Mouse (Mus musculus): ENCODE results near the gene Wwtr1. TPM values are rescaled to one million over a fixed set of nuclear protein-coding genes. Genes with fewer than 3 reads are reported as not detected.

Wwtr1 gene
- total and polyA plus RNA-seq, 2 experiments, result 4.9 to 11.9 TPM

DNA sequence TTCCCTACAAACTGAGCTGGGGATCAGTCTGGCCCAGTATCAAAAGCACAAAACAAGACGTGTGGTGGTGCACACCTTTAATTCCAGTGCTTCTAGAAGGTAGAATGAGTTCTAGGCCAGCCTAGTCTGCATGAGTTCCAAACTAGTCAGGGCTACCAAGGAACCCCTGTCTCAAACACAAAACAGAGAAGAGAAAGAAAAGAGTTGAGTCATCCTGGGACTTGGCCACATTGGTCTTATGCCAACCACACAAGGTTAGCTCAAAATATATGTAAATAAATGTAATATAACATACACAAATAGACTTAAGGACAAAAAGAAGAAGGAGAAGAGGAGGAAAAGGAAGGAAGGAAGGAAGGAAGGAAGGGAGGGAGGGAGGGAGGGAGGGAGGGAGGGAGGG is 77.9 kb downstream of the Wwtr1 start:
- no peak overlapping the region for H3K4me3 ChIP-seq (ENCODE audit: insufficient read depth, low read depth, low read length)
- peaks cover 11% of the 10 kb centered on the region; the same call in 1 of the 2 replicates for H3K79me2 ChIP-seq (ENCODE audit: control insufficient read depth, insufficient read depth, low read length)
- no peaks in the 10 kb centered on the region; the same call in 1 of the 2 replicates for H3K4me1 ChIP-seq (ENCODE audit: control insufficient read depth, insufficient read depth, low read length)
- no peaks in the 10 kb centered on the region for H3K27me3 ChIP-seq (ENCODE audit: control insufficient read depth, insufficient read depth, low read length)
- WGBS, result 72% methylated on average over 1 of the region's 1 CpGs
- no peaks in the 10 kb centered on the region for H3K36me3 ChIP-seq (ENCODE audit: control insufficient read depth, insufficient read depth, low read length)
- no peak overlapping the region for H3K9ac ChIP-seq (ENCODE audit: low read depth, low read length)
- TF ChIP-seq CTCF (IDR thresholded peaks at IDR 0.05; ENCODE audit: low read depth, low read length), result no peak
- TF ChIP-seq POLR2A (IDR thresholded peaks at IDR 0.05; ENCODE audit: extremely low read depth, insufficient read depth, low read length), result no peak
- DNase-seq (ENCODE audit: extremely low read depth, low read depth, low spot score), result no peak
- no peak overlapping the region for H3K27ac ChIP-seq (replicated peaks; ENCODE audit: insufficient read depth, low read depth, low read length)

DNA sequence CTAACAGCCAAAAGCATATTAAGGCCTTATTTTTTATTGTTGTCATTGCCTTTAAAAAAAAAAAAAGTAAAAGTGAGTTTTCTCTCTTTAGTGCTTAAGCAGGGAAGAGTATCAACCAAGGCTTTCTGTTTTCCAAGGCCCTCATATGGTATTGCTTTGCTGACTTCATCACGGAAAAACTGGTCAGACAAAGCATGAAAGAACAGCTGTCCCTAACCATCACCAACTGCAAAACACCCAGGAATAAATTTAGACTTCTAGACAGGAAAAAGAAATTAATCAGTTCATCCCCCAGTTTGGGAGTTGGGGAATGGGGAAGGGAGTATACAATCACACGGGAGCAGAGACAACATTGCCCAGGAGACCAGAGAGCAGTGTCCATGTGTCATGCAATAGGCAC is 79.3 kb downstream of the Wwtr1 start:
- Histone ChIP-seq H3K9ac (ENCODE audit: low read depth, low read length) (no peak overlapping the region), H3K27ac (replicated peaks; ENCODE audit: insufficient read depth, low read depth, low read length) (no peak overlapping the region), H3K27me3 (ENCODE audit: control insufficient read depth, insufficient read depth, low read length) (no peaks in the 10 kb centered on the region), H3K4me1 (ENCODE audit: control insufficient read depth, insufficient read depth, low read length) (no peaks in the 10 kb centered on the region; the same call in 1 of the 2 replicates), H3K4me3 (ENCODE audit: insufficient read depth, low read depth, low read length) (no peak overlapping the region), H3K36me3 (ENCODE audit: control insufficient read depth, insufficient read depth, low read length) (no peaks in the 10 kb centered on the region), H3K79me2 (ENCODE audit: control insufficient read depth, insufficient read depth, low read length) (peaks cover 8% of the 10 kb centered on the region; the same call in 1 of the 2 replicates)
- DNase-seq (ENCODE audit: extremely low read depth, low read depth, low spot score), result no peak
- TF ChIP-seq CTCF (IDR thresholded peaks at IDR 0.05; ENCODE audit: low read depth, low read length), result no peak
- no peak for TF ChIP-seq POLR2A (IDR thresholded peaks at IDR 0.05; ENCODE audit: extremely low read depth, insufficient read depth, low read length)
- WGBS, result 83% methylated on average over 2 of the region's 2 CpGs

DNA sequence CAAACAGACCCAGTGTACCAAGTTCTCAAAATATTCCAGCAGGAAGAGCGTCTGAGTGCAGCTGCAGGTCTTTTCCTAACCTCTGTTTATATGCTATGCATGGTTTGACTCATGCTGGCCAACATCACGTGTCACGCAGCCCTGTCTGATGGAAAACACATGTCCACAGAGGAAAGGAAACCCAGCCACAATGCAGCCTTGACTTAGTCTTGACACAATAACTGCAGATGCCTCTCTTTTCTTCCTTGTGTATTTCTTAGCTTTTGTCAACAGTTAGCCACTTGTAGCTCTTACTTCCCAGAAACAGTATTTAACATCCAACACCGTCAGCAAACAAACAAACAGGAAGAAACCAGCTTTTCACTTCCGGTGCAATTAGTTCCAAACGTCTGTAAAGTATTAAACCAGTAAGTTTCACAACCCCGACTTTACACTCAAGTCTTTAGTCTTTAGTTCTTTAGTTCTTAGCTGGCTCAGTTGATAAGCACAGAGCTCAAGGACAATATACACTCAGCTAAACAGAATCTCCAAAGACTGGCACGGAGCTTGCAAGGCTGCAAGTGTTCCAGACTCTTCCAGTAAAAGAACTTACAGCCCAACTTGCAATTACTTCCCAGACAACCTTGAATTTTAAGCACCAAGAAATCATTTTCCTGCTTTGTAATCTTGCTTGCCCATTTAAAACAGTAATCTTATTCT is 88.1 kb downstream of the Wwtr1 start:
- no peak overlapping the region for H3K9ac ChIP-seq (ENCODE audit: low read depth, low read length)
- WGBS, result 53% methylated on average over 8 of the region's 8 CpGs
- no peaks in the 10 kb centered on the region for H3K4me1 ChIP-seq (ENCODE audit: control insufficient read depth, insufficient read depth, low read length)
- no peaks in the 10 kb centered on the region for H3K27me3 ChIP-seq (ENCODE audit: control insufficient read depth, insufficient read depth, low read length)
- TF ChIP-seq CTCF (IDR thresholded peaks at IDR 0.05; ENCODE audit: low read depth, low read length), result no peak
- no peak for TF ChIP-seq POLR2A (IDR thresholded peaks at IDR 0.05; ENCODE audit: extremely low read depth, insufficient read depth, low read length)
- no peak overlapping the region for H3K27ac ChIP-seq (replicated peaks; ENCODE audit: insufficient read depth, low read depth, low read length)
- no peak overlapping the region for H3K4me3 ChIP-seq (ENCODE audit: insufficient read depth, low read depth, low read length)
- peak; percentile 20 for DNase-seq (ENCODE audit: extremely low read depth, low read depth, low spot score)
- no peaks in the 10 kb centered on the region; the same call in 1 of the 2 replicates for H3K79me2 ChIP-seq (ENCODE audit: control insufficient read depth, insufficient read depth, low read length)
- no peaks in the 10 kb centered on the region for H3K36me3 ChIP-seq (ENCODE audit: control insufficient read depth, insufficient read depth, low read length)

DNA sequence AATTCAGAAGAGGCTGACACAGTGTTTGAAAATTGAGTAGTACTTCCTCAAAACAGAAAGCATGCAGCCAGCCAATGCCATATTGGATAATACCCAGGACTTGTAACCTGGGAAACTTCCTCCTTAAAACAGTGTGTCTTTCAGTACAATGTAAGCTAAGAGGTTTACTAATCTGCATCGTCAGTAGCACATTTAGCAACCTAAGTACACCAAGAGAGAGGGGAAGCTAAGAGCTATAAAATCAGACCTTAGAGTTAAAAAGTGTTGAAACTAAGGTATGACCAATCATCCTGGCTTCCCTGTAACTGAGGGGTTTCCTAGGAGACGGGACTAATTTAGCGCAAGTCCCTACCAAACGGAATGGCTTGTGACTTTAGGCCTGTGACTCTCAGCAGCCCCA is 89.6 kb downstream of the Wwtr1 start:
- H3K79me2 ChIP-seq (ENCODE audit: control insufficient read depth, insufficient read depth, low read length), result no peaks in the 10 kb centered on the region; the same call in 1 of the 2 replicates
- no peak overlapping the region for H3K9ac ChIP-seq (ENCODE audit: low read depth, low read length)
- no peak overlapping the region for H3K4me3 ChIP-seq (ENCODE audit: insufficient read depth, low read depth, low read length)
- WGBS, result 92% methylated on average over 4 of the region's 4 CpGs
- no peaks in the 10 kb centered on the region for H3K36me3 ChIP-seq (ENCODE audit: control insufficient read depth, insufficient read depth, low read length)
- no peak overlapping the region for H3K27ac ChIP-seq (replicated peaks; ENCODE audit: insufficient read depth, low read depth, low read length)
- no peaks in the 10 kb centered on the region for H3K4me1 ChIP-seq (ENCODE audit: control insufficient read depth, insufficient read depth, low read length)
- no peaks in the 10 kb centered on the region for H3K27me3 ChIP-seq (ENCODE audit: control insufficient read depth, insufficient read depth, low read length)
- TF ChIP-seq CTCF (IDR thresholded peaks at IDR 0.05; ENCODE audit: low read depth, low read length), result no peak
- no peak for TF ChIP-seq POLR2A (IDR thresholded peaks at IDR 0.05; ENCODE audit: extremely low read depth, insufficient read depth, low read length)
- no peak for DNase-seq (ENCODE audit: extremely low read depth, low read depth, low spot score)

DNA sequence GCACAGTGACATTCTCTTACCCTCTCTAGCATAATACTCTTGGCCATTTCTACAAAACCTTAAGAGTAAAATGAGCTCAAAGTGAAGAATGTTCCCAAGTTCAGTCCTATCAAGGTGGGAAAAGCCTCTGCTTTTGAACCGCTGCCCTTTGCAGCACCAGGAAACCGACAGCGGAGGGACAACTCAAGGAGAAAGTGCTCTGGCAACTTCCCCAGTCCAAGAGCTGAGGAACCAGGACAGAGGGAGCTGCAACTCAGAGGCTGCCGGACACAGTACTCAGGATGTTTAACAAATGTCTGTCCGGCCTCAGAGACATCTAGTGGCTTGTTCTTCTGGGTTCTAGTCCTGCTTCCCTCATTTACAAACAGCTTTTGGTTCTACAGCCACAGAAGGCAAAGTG is 93.7 kb downstream of the Wwtr1 start:
- DNase-seq (ENCODE audit: extremely low read depth, low read depth, low spot score), result no peak

DNA sequence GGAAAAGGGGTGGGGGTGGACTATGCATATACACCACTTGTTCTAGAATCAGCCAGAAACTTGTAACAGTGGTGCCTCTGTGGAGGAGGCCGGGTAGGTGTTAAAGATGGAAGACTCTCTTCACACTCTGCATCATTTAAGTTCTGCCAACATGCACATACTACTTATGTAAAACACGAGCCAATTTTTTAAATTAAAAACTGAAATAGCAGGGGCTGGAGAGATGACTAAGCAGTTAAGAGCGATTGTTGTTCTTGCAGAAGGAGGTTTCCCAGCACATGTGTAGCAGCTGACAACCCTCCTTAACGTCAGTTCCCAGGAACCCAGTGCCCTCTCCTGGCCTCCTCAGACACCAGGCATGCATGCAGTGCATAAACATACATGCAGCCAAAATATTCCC is 95.1 kb downstream of the Wwtr1 start:
- no peak for TF ChIP-seq CTCF (IDR thresholded peaks at IDR 0.05; ENCODE audit: low read depth, low read length)
- no peak for TF ChIP-seq POLR2A (IDR thresholded peaks at IDR 0.05; ENCODE audit: extremely low read depth, insufficient read depth, low read length)
- WGBS, result 87% methylated on average over 4 of the region's 4 CpGs
- Histone ChIP-seq H3K27ac (replicated peaks; ENCODE audit: insufficient read depth, low read depth, low read length) (no peak overlapping the region), H3K9ac (ENCODE audit: low read depth, low read length) (no peak overlapping the region), H3K4me3 (ENCODE audit: insufficient read depth, low read depth, low read length) (no peak overlapping the region), H3K79me2 (ENCODE audit: control insufficient read depth, insufficient read depth, low read length) (0 out of 2 replicates have a peak, but pooled peaks cover 3% of the 10 kb centered on the region), H3K36me3 (ENCODE audit: control insufficient read depth, insufficient read depth, low read length) (peaks cover 6% of the 10 kb centered on the region; the same call in 1 of the 2 replicates), H3K27me3 (ENCODE audit: control insufficient read depth, insufficient read depth, low read length) (no peaks in the 10 kb centered on the region), H3K4me1 (ENCODE audit: control insufficient read depth, insufficient read depth, low read length) (no peaks in the 10 kb centered on the region)
- no peak for DNase-seq (ENCODE audit: extremely low read depth, low read depth, low spot score)

More for the DNA sequence above, 93.7 kb downstream of the Wwtr1 start:
- no peak overlapping the region for H3K27ac ChIP-seq (replicated peaks; ENCODE audit: insufficient read depth, low read depth, low read length)
- H3K4me3 ChIP-seq (ENCODE audit: insufficient read depth, low read depth, low read length), result no peak overlapping the region
- H3K27me3 ChIP-seq (ENCODE audit: control insufficient read depth, insufficient read depth, low read length), result no peaks in the 10 kb centered on the region
- whole genome bisulfite sequencing, result 84% methylated on average over 5 of the region's 5 CpGs
- H3K79me2 ChIP-seq (ENCODE audit: control insufficient read depth, insufficient read depth, low read length), result peaks cover 3% of the 10 kb centered on the region; the same call in 1 of the 2 replicates
- H3K36me3 ChIP-seq (ENCODE audit: control insufficient read depth, insufficient read depth, low read length), result peaks cover 2% of the 10 kb centered on the region; the same call in 1 of the 2 replicates
- H3K9ac ChIP-seq (ENCODE audit: low read depth, low read length), result no peak overlapping the region
- no peaks in the 10 kb centered on the region for H3K4me1 ChIP-seq (ENCODE audit: control insufficient read depth, insufficient read depth, low read length)
- TF ChIP-seq POLR2A (IDR thresholded peaks at IDR 0.05; ENCODE audit: extremely low read depth, insufficient read depth, low read length) (no peak), CTCF (IDR thresholded peaks at IDR 0.05; ENCODE audit: low read depth, low read length) (no peak)

All from liver, adult 2 months (tissue).